Mouse (Mus musculus) CD4-positive, CD25-positive, alpha-beta regulatory T cell (primary cell): ENCODE measurements around the gene Thsd4. TPM values are rescaled to one million over a fixed set of nuclear protein-coding genes. Genes with fewer than 3 reads are reported as not detected.

Experiments used
- polyA plus RNA-seq: library from polyadenylated mRNA; unstranded; fragments of 100-300 nt; shearing (Covaris generic); gene quantifications from one replicate; pipeline ENCODE4 v1.2.1, GENCODE M21; 2017

Thsd4 gene
- 0.04 TPM for polyA plus RNA-seq

DNA sequence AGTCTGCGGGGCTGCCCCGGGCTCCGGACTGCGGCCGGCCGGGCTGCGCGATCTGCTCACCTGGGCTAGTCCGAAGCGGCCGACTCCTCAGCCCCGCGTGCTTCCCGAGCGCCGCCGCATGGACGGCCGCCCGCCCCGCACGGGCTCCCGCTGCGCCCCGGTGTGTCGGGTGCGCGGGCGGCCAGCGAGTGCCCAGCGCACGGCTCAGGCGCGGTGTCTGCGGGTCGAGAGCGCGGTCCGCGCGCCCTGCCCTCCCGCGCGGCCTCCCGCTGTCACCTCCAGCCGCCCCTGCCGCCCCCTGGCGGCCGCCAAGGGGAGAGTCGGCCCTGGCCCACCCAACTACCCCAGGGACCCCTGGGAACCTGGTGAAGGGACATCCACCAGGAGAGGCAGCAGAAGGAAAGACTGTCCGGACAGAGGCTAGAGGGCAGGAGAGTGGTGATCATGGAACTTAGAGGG lies at the start of gene Thsd4:
Thsd4 (minus strand) TSS at position 241 of the 459 bp plus-strand sequence.

DNA sequence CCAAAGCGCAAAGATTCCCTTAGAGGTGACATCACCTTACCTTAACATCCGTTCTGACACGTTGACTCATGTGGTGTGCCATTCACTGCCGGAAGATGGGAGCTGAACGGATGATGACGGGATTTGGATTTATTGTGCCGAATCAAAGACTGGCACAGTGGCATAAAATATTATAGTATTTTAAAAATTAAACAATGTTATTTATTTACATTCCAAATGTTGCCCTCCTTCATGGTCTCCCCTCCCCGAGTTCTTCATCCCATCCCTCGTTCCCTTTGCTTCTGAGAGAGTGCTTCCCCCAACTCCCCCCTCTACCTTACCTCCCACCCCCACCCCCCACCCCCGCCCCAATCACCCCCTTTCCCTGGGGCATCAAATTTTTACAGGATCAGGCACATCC lies 561.3 kb downstream of the Thsd4 start, which contains the start of gene Nr2e3:
Nr2e3 (minus strand) TSS at position 101 of the 400 bp plus-strand sequence.

Other genes with a start within 250 kb of the Thsd4 start
- 0.57 TPM for gene Lrrc49, start 166.1 kb upstream of the Thsd4 start, polyA plus RNA-seq
- not detected for gene Larp6, start 190.9 kb upstream of the Thsd4 start, polyA plus RNA-seq